Mouse (Mus musculus) left cerebral cortex, postnatal 36 days (tissue): Measurements from ENCODE around the gene Fam185a. TPM values are rescaled to one million over a fixed set of nuclear protein-coding genes. Genes with fewer than 3 reads are reported as not detected.

Experiments used
- DNase-seq, 2 experiments: peaks; one replicate each; pipeline ENCODE4 v3.0.0; 2021 to 2022; ENCODE audit warnings: low spot score in 2 of 2, mixed read lengths in 1 of 2
- intact Hi-C: fragments of 180-260 bp; cut with DNase I; formaldehyde crosslinking; loops from one replicate; pipeline ENCODE4 v1.15.1; 2025
- total RNA-seq, 2 experiments: library from RNA; stranded (reverse); gene quantifications; 2 replicates each; pipeline ENCODE4 v1.2.3; 2021

Gene Fam185a
- total RNA-seq, 2 experiments from 2014 or later, result 12.0 to 13.3 TPM

DNA sequence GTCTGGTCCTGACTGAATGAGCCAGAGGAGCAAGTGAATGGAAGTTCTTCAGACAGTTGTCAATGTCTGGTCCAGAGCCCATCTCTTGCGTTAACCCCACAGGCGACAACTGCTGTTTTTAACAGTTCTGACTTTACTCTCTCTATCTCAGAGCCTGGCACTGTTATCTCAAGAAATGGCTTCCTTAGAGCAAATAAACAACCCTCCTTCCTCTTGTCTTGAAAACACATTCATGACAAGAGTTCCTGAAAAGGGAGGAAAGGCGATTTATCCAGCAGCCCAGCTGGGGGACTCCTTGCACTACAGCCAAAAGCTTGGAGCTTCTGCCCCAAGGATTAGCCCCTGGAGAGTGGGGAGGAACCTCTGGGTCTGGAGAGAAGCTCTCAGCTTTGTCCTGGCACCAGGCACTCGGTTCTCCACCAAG is 102.7 kb downstream of the Fam185a start:
- no peak for DNase-seq

DNA sequence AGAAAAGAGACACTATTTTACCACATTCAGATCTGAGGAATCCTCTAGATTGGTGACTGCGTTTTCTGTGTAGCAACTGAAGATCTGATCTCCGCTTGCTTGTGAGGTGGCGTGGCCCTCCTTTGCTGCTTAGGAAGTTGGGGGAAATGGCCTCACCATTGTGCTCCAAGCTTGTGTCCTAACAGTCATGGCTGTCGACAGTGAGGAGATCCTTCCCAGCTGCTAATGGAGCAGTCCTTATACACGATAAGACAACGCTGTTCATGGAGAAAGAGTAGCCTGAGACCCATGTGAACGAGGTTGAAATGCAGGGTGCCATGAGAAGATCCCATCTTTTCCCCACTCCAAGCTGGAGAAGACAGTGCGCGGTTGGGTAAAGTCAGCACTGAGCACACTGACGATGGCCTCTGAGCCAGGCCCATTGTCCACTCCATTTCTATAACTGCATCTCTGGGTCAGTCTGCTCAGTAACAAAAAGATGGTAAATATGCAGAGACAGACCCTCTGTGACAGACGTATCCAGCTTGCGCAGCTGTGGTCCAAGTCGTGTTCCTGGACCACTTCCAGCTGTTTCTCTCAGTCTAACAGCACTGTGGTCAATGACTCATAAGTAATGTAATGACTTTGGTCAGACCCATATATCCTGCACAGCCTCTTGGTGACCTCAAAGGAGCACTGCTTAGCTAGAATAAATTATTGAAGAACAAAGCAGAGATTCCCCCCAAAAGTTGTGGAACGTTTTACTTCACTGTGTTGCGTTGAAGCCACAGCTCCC is 103.5 kb downstream of the Fam185a start:
- DNase-seq, result no peak
- intact Hi-C loops, result no loop called here

More for the DNA sequence above, 102.7 kb downstream of the Fam185a start:
- intact Hi-C loops, result no loop called here

DNA sequence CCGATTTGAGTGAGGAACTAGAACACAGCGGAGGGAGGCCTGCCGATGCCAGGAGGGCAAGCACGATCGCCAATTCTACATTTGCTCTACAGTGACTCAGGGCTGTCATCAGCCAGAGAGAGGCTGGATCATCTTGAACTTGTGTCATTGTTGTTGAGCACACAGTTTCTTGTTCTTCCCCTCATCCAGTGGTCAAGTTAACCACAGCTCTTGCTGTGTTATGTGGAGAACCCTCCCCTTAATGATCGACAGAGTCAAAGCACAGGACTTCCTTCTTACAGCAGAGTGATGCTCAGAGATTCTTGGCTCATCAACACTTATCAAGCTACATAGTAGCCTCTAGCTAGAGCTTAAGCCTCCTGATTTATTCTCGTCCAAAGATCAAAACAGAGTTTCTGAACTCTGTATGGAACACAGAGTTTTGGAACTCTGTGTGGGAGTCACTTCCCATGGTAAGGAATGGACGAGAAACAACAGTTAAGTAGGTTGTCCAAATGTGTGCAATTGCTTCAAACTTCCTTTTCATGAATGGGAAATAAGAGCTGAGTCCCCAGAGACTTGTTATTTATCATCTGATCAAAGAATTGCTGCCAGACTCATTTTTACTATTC is 104.5 kb downstream of the Fam185a start:
- intact Hi-C loops, result no loop called here
- no peak for DNase-seq

Other genes starting within 250 kb of the Fam185a start
- gene Gsap, start 238.7 kb upstream of the Fam185a start, total RNA-seq, result 1 to 10 TPM; 3.5 to 5.5 TPM
- 1 to 10 TPM; 1.4 to 2.5 TPM for gene Fgl2, start 52.3 kb upstream of the Fam185a start, total RNA-seq
- gene Ccdc146, start 281 bp upstream of the Fam185a start, total RNA-seq, result under 1 TPM; 0.29 to 0.35 TPM
- gene Lrrc17, start 118.6 kb downstream of the Fam185a start, total RNA-seq, result under 1 TPM; 0.42 to 0.43 TPM
- under 1 TPM; 0.29 to 0.44 TPM for gene Fbxl13, start 220.7 kb downstream of the Fam185a start, total RNA-seq
- 10 to 100 TPM; 18.6 to 23.6 TPM for gene Armc10, start 220.9 kb downstream of the Fam185a start, total RNA-seq